Comparison of ENCODE assay signal across 11 mouse cellular contexts in the genomic region with DNA sequence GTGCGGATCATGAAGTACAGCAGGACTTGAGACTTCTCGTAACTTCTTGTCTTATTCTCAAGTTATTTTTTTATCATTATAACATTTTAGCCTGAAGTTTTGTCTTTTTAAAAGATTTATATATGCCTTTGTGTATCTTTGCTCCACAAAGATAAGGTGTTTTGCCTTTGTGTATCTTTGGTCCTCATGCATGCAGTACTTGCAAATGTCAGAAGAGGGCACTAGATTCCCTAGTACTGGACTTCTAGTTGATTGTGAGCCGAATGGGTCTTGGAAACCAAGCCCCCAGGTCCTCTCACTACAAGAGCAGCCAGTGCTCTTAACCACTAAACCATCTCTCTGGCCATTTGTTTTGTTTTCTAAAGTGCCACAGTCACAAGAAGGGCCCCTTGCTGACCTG. TPM values are rescaled to one million over a fixed set of nuclear protein-coding genes. Genes with fewer than 3 reads are reported as not detected.
DNase-seq lines count a peak whose midpoint lies in the region; ATAC-seq and TF ChIP-seq lines count a peak whose summit lies in the region.
"Had no signal": no experiment of that assay in that cellular context is flagged by ENCODE, and none has a peak within 500 bp of the region (broad histone marks: within the 10 kb centered on the region; RNA-seq: fewer than 3 reads in every experiment).

No protein-coding gene starts in this region.

- H3K27me3 ChIP-seq in heart, postnatal 0 days (ENCODE audit: control insufficient read depth, insufficient read depth, low read length) = no peaks in the 10 kb centered on the region
- H3K27me3 ChIP-seq: limb, embryonic 13.5 days had no signal

- H3K4me1 ChIP-seq in heart, postnatal 0 days (ENCODE audit: control insufficient read depth, insufficient read depth) = no peaks in the 10 kb centered on the region
- H3K4me1 ChIP-seq in lung, adult 2 months (ENCODE audit: control insufficient read depth, insufficient read depth, low read length) = no peaks in the 10 kb centered on the region
- H3K4me1 ChIP-seq: limb, embryonic 13.5 days had no signal

- no peak for ATAC-seq in heart, postnatal 0 days (ENCODE audit: insufficient read depth, low read depth)

- H3K27ac ChIP-seq in heart, postnatal 0 days (ENCODE audit: low read depth) = no peak overlapping the region
- H3K27ac ChIP-seq: limb, embryonic 13.5 days had no signal

- no peak overlapping the region for H3K4me2 ChIP-seq in heart, postnatal 0 days (ENCODE audit: low read depth, low read length)
- H3K4me2 ChIP-seq: limb, embryonic 13.5 days had no signal

- 64% methylated on average over 3 of the region's 3 CpGs for WGBS in heart, postnatal 0 days
- 59% methylated on average over 3 of the region's 3 CpGs for WGBS in lung, adult 2 months

- no peak for TF ChIP-seq EP300 in heart, postnatal 0 days (IDR thresholded peaks at IDR 0.05; ENCODE audit: low read depth)

- no peaks in the 10 kb centered on the region for H3K9me3 ChIP-seq in heart, postnatal 0 days (replicated peaks; ENCODE audit: control insufficient read depth, low read length)
- H3K9me3 ChIP-seq: limb, embryonic 13.5 days had no signal

- TF ChIP-seq CTCF in heart, postnatal 0 days (IDR thresholded peaks at IDR 0.05; ENCODE audit: low read depth) = peak; percentile 42
- TF ChIP-seq CTCF in lung, adult 2 months (IDR thresholded peaks at IDR 0.05; ENCODE audit: insufficient read depth, low read length) = no peak

- H3K4me3 ChIP-seq in heart, postnatal 0 days (ENCODE audit: low read depth, low read length) = no peak overlapping the region
- no peak overlapping the region for H3K4me3 ChIP-seq in lung, adult 2 months (replicated peaks; ENCODE audit: extremely low read depth, low read depth, low read length)
- H3K4me3 ChIP-seq: limb, embryonic 13.5 days had no signal

- no peak overlapping the region for H3K9ac ChIP-seq in heart, postnatal 0 days (replicated peaks; ENCODE audit: low read depth, low read length)
- H3K9ac ChIP-seq: limb, embryonic 13.5 days had no signal

- no peak for DNase-seq in heart, postnatal 0 days (ENCODE audit: low spot score)
- no peak for DNase-seq in heart, adult 9 months (ENCODE audit: low spot score in 2 of 2)
- DNase-seq in lung, postnatal 14 days = peak; percentile 9
- no peak for DNase-seq in lung, adult 2 months
- peak; percentile 40 for DNase-seq in ZHBTc4 (ENCODE audit: low read depth, low spot score)
- DNase-seq in retina, embryonic 14.5 days (ENCODE audit: low spot score) = peak; percentile 67
- DNase-seq in gastrocnemius, postnatal 4 days (ENCODE audit: low spot score in 2 of 2) = no peak
- DNase-seq in urinary bladder, postnatal 10 days (ENCODE audit: low spot score) = no peak
- DNase-seq: adrenal gland, adult 2 months had no signal

- H3K36me3 ChIP-seq in heart, postnatal 0 days (replicated peaks; ENCODE audit: control insufficient read depth, insufficient read depth, low read length) = no peaks in the 10 kb centered on the region
- H3K36me3 ChIP-seq: limb, embryonic 13.5 days had no signal

- no peak for TF ChIP-seq POLR2A in lung, adult 2 months (IDR thresholded peaks at IDR 0.05; ENCODE audit: borderline replicate concordance, extremely low read depth, low read depth, low read length)

RNA-seq across cellular contexts. Expression of gene Gm17087, which starts 13.6 kb away (rescaled TPM):
- total RNA-seq in heart, postnatal 0 days (2014; rRNA removed; ENCODE audit: low replicate concordance) = not detected in 2 replicates
- polyA plus RNA-seq in heart, postnatal 0 days (2015; fragmentation: Nextera tagmentation; extraction: Ambion mirVana) = not detected in 2 replicates
- polyA plus RNA-seq in lung, adult 2 months (2012; rRNA removed) = not detected in 2 replicates
- not detected for total RNA-seq in gastrocnemius, postnatal 4 days (2021)
- total RNA-seq: adrenal gland, adult 2 months; heart, adult 18-20 months had no signal
- polyA plus RNA-seq: adrenal gland, adult 2 months; limb, embryonic 13.5 days had no signal

RNA-seq across cellular contexts. Expression of gene Pde10a, which starts 55.2 kb away (rescaled TPM):
- total RNA-seq in heart, postnatal 0 days (2014; rRNA removed; ENCODE audit: low replicate concordance) = 2.2 and 3.0 TPM in 2 replicates
- 1.3 and 1.5 TPM in 2 replicates for polyA plus RNA-seq in heart, postnatal 0 days (2015; fragmentation: Nextera tagmentation; extraction: Ambion mirVana)
- polyA plus RNA-seq in lung, adult 2 months (2012; rRNA removed) = 0.42 and 0.62 TPM in 2 replicates
- total RNA-seq in gastrocnemius, postnatal 4 days (2021) = 1 to 10 TPM; 7.5 to 8.4 TPM

Comparison
In these comparisons a context has a peak if more than half of its experiments do, and no peak if none do; other contexts are left out.
1. DNase-seq: peak in lung, postnatal 14 days (single experiment), ZHBTc4 (single experiment) and retina, embryonic 14.5 days (single experiment); none in heart, postnatal 0 days (single experiment), heart, adult 9 months (0 of 2), lung, adult 2 months (single experiment), gastrocnemius, postnatal 4 days (0 of 2) and urinary bladder, postnatal 10 days (single experiment).